Mouse (Mus musculus) embryo, embryonic 9.5 days (tissue): ENCODE measurements at regions not wholly inside any gene's neighbourhood (a gene's known extent, or its start where the extent isn't known, plus 50 kb on each side); places are given as distances from the start of the nearest gene placed in this dataset.

ENCODE experiments used
- DNase-seq: peaks from one replicate; pipeline ENCODE4 v3.0.0-alpha.2; 2017; ENCODE audit errors: extremely low spot score

- no peak for DNase-seq
Measured at GRCm38 (mm10) chr1:71904376-71904948, 251.5 kb upstream of the Fn1 start.

DNA sequence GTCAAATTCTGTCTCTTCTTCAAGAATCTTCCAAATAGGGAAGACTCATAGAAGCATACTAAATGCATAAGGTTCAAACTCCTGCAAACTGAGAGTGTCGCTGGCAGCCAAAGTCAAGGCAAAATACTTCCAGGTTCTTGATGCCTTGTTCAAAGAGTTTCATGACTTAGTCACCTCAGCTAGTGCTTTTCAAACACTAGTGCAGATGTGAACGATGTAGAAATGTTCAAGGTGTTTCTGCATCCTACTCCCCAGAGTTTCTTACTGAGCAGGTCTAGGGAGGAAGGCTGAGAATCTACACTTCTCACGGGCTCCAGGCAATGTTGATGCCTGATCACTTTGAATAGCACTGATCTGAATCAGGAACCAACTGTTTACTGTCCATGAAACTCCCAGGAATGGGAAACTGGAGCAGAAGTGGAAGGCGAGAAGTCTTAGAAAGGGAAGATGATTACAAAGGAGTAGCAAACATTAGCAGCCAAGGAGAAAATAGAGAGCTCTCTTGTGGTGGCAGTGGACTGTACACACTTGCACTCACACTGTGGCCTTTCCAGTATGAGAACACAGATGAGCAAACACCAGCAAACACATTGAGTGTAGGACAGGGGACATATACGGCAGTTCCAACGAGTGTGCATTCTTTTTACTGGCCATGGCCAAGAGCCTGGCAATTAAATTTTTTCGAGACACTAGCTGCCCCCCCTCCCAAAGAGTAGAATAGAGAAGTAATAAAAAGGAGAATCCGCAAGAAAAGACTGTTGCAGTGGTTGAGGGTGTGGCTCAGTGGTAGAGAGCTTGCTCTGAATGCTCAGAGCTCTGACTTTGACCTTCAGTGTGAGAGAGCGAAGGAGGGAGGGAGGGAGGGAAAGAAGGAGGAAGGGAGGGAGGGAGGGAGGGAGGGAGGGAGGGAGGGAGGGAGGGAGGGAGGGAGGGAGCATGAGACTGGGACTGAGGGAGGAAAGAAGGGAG is 247.4 kb upstream of the Fn1 start:
- DNase-seq = no peak

GRCm38 (mm10) chr1:71899128-71899527 is 246.1 kb upstream of the Fn1 start:
- DNase-seq = no peak

GRCm38 (mm10) chr1:71898198-71898597 is 245.2 kb upstream of the Fn1 start:
- DNase-seq = no peak

GRCm38 (mm10) chr1:71897464-71898051 is 244.6 kb upstream of the Fn1 start:
- DNase-seq = no peak

- no peak for DNase-seq
Measured at GRCm38 (mm10) chr1:71896141-71896725, 243.2 kb upstream of the Fn1 start.

DNA sequence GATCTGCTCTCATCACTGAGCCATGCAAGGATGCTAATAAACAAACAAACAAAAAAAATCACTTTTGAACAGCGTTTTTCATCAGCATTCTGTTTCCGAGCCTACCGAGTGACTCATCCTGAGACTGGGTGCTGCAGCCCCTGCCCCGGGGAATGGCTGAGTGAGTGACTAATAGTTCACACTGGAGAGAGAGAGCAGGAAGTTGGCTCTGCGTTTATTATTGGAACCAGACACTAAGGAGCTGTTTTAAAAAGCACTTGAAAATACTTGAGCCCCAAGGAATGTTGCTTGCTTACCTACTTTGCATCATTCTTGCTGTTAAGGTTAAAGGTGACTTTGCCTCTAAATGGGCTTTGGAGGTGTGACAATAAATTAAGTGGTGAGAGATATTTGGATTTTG is 240.6 kb upstream of the Fn1 start:
- no peak for DNase-seq

GRCm38 (mm10) chr1:71887809-71888208 is 234.8 kb upstream of the Fn1 start:
- no peak for DNase-seq

GRCm38 (mm10) chr1:71886903-71887302 is 233.9 kb upstream of the Fn1 start:
- DNase-seq = no peak

GRCm38 (mm10) chr1:71886233-71886632 is 233.2 kb upstream of the Fn1 start:
- DNase-seq = no peak

DNA sequence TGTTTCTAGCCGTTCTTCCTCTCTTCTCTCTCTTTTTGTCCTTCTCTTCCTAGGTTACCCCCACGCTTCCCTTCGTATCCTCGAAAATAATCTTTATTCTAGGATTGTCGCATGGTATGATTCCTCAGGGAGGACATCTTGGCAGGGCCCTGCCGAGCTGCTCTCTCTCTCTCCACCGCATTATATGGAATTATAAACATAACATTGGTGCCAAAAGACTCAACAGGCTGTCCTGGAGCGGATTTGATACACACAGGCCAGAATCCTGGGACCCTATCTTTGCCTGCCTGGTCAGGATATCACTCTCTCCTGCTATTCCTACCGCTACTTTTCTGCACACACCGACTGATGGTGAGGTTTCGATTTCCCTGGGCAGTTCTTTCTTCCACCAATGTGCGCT is 228.9 kb upstream of the Fn1 start:
- no peak for DNase-seq

DNA sequence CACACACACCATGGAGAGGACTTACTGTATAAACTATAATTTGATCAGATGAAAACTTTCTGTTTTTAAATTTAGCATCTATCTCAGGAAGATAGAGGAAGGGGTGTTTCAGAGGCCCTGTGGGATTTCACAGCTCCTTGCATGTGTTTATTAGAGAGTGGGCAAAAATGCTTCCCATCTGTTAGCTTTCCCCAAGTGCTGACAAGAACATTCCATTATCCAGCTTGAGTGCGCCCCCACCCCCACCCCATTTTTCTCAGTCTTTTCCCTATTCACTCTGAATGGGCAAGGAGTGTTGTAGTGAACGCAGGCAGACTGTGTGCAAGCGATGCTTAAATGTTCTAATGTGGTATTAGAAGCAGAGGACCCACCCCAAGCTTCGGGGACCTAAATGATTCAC is 228.2 kb upstream of the Fn1 start:
- DNase-seq = no peak

- DNase-seq = no peak
Measured at GRCm38 (mm10) chr1:71880480-71880879, 227.5 kb upstream of the Fn1 start.

- DNase-seq = no peak
Measured at GRCm38 (mm10) chr1:71876712-71877401, 223.9 kb upstream of the Fn1 start.

- no peak for DNase-seq
Measured at GRCm38 (mm10) chr1:71874037-71874436, 221.0 kb upstream of the Fn1 start.

DNA sequence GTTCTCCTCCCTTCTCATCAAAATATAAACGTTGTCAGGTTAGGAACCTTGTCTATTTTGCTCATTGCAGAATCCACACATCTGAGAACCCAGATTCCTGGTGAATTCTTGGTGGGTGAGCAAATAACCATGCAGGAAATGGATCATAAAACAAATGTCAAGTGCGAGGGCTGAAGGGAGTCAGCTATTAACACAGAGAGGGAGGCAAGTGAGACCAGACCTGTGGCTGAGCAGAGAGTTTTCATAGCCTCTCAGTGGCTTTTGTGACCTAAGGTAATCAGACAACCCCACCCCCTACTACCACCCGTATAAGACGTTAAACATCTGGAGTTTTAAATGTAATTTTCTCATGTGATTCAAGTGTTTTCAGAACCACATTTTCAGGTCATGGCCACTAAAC is 212.7 kb upstream of the Fn1 start:
- DNase-seq = no peak

- DNase-seq = no peak
Measured at GRCm38 (mm10) chr1:71864749-71865148, 211.7 kb upstream of the Fn1 start.

- no peak for DNase-seq
Measured at GRCm38 (mm10) chr1:71853212-71853611, 200.2 kb upstream of the Fn1 start.

GRCm38 (mm10) chr1:71851268-71851667 is 198.3 kb upstream of the Fn1 start:
- DNase-seq = no peak

GRCm38 (mm10) chr1:71848656-71849055 is 195.7 kb upstream of the Fn1 start:
- no peak for DNase-seq

- no peak for DNase-seq
Measured at GRCm38 (mm10) chr1:71844938-71845685, 192.1 kb upstream of the Fn1 start.
